Mouse (Mus musculus): Measurements from ENCODE around the gene Osbpl8.
A peak's percentile ranks its signal among the peaks of the same experiment; 100 is the strongest.

The Osbpl8 gene

DNA sequence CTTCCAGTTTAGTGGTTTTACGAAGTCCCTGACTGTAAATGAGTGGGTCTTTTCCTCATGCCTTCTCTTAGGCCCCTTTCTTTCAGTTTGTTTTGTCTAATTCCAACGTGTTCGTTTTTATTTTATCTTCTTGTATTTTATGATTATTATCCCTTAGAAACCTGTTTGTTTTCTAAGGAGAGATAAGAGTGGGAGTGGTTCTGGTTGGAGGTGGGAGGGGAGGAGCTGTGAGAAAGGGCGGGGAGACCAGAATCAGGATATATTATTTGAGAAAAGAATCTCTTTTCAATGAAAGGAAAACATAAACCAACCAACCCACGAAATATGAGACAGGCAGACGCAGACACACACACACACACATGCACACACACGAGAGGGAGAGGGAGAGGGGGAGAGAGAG is 9.0 kb upstream of the Osbpl8 start:
- no peak for DNase-seq

DNA sequence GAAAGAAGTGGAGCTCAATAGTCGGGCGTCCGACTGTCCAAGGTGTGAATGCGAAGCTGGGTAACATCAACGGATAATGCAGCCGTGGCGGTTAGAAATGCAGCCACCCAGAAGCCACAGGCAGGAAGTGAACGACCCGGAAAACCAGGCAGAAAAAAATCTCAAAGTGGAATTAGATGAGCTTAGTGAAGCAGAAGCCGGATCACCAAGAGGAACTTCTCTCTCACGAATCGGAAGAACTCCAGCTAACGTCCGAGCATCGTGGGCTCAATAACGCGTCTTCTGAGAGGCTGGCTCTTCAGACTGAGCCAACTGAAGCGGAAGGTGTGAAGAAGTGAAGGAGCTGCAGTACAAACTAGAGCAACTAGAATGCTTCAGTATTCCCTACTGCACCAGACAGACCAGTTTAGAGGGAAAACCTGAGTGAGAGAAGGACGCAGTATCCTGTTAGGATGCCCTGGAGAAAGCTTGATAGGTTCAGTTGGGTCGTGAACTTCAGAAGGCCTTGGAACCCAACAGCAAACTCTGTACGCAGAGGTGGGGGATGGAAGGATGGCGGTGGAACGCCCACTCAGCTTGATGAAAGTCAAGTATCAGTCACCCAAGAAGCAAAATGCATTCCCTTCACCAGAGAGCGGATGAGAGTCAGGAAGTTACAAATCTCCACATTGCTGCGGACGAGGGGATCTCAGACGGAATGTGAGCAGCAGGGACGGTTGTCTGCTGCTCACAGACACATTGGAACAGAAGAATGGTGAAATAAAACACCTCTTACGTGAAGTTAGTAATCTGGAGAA is 8.0 kb upstream of the Osbpl8 start:
- peak; percentile 68 for DNase-seq

DNA sequence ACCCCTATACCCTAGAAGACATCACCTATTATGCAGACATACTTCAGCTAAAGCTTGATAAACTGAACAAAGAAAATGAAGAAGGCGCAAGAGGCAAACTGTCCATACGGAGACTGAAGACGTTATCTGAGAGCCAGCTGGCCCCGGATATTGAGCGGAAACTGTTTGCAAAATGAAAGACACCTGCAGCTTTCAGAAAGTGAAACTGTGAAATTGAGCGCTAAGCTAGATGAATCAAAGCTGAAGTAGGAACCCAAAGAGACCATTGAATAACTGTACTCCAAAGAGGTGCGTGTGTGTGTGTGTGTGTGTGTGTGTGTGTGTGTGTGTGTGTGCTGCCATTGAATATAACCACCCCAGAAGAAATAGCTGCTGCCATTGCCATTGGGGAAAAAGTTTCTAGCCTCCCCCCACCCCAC is 7.3 kb upstream of the Osbpl8 start:
- DNase-seq = peak; percentile 64

DNA sequence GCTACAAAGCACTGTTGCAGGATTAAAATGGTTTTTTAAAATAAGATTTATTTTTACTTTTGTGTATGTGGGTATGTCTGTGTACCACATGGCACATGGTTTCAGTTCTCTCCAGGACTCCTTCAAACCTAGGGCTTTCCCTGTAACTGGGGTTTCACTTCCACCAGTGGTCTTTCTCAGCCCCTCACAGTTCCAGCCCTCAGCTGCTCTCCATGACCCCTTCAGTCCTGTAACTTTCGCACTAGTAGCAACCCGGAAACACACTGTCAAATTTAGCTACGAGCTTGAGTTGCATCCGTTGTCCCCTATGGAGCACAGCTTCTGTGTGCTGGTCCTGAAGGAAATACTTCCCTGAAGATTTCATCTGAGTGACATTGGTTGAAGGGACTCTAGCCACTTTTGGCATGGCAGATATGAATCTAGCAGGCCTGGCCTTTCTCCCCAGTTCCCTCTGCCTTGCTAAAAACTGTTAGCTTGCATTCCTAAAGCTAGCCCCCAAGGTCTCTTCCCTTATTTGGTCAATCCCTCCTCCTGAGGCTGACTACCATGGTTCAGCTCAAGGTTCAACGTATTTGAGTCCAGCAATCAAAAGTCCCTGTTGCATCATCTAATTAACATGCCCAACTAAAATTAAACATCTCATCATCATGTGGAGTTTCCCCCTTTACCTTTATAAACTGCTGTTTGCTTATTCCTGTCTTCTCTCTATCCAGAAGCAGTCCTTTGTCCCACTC is 4.6 kb upstream of the Osbpl8 start:
- no peak for DNase-seq

GRCm38 (mm10) chr10:111160540-111160939 is 4.0 kb upstream of the Osbpl8 start:
- DNase-seq = no peak

DNA sequence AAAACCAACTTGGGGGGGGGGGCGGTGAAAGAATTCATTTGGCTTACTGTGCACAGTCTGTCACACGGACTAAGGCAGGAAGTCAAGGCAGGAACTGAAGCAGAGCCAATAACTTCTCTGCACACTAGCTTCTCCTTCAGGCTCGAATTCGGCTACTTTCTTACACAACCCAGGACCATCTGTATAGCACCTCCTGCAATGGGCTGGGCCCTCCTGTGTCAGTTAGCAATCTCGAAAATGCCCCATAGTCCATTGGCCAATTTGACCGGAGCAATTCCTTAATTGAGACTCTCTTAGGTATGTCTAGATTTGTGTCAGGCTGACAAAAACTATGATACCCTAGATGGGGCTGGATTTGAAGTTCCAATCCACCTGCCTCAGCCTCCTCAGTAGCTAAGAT is 3.2 kb upstream of the Osbpl8 start:
- DNase-seq = no peak

GRCm38 (mm10) chr10:111163025-111163424 is 1.5 kb upstream of the Osbpl8 start:
- no peak for DNase-seq

DNA sequence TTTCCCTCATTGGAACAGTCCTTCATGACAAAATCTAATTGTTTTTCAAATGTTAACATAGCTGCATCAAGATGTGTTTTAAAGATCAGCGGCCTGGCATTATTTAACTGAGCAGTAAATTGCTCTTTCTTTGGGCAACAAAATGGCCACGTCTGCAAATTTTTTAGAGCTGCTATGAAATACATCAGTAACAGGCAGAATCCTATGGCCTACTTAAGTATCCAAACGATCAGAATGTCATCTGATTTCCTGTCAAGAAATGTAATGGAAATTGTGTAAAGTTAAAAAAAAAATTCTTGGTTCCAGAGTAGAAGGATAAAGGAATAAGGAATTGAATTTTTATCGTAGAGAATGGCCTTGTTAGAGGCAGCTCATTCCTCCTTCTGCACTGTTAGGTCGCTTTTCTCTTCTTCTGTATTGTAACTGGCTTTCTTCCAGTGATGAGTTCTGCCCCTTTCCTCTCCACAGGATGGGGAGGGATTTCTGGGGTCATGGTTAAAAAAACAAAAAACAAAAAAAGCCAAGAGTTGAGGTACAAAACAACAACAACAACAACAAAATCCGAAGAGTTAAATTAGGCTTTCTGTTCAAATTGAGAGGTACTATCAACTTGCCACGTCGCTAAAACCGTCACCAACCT is 831 bp upstream of the Osbpl8 start:
- DNase-seq = no peak

DNA sequence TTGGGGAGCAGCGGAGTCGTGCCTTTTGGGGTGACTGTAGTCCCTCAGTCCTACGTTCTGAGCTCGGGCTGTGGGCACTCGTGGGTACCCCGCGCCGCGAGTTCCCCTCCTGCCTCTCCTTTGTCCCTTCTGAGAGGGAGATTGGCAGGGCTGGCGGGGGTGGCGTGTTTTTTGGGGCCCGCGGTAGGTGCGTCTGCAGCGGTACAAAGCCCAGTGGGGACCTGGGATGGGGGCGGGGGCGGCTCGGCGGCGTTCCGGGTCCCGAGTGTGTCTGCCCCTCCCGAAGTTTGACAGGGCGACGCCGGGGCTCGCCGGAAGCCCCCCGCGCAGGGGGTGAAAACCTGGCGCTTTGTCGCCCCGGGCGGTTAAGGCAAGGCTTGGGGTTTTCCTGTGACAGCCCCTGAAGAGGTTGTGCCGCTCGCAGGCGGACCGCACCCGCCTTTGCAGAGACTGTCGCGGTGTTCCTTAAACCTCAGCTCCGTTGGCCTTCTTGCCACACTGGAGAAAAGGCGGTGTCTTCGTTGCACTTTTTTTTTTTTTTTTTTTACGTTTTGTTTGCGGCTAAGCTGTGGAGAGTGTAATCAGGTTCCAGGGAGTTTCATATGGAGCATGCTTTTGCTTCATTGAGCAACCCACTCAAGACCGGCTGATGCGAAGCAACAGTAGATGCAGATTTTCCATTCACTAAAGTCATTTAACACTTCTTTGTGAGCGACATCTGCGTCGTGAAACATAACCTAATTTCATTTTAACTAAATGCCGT is 848 bp downstream of the Osbpl8 start:
- peak; percentile 94 for DNase-seq

- no peak for DNase-seq
Measured at GRCm38 (mm10) chr10:111166057-111166841, 1.7 kb downstream of the Osbpl8 start.

DNA sequence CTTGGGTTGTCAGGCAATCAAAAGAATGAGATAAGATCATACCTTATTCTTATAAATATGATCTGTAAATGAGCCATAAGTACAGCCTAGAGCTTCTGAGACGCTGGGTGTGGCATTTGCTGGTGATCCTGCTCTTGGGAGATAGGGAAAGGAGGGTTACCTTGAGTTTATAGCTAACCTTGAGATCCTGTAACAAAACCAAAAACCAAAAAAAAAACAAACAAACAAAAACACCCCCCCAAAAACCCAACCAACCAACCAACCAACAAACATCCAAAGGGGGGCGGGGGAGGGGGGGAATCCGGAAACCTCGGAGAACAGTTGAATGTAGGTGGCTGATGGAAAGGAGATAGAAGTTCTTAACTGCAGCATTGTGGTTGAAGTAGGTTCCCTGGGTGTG is 2.9 kb downstream of the Osbpl8 start:
- DNase-seq = no peak

- DNase-seq = no peak
Measured at GRCm38 (mm10) chr10:111168305-111168704, 3.8 kb downstream of the Osbpl8 start.

DNA sequence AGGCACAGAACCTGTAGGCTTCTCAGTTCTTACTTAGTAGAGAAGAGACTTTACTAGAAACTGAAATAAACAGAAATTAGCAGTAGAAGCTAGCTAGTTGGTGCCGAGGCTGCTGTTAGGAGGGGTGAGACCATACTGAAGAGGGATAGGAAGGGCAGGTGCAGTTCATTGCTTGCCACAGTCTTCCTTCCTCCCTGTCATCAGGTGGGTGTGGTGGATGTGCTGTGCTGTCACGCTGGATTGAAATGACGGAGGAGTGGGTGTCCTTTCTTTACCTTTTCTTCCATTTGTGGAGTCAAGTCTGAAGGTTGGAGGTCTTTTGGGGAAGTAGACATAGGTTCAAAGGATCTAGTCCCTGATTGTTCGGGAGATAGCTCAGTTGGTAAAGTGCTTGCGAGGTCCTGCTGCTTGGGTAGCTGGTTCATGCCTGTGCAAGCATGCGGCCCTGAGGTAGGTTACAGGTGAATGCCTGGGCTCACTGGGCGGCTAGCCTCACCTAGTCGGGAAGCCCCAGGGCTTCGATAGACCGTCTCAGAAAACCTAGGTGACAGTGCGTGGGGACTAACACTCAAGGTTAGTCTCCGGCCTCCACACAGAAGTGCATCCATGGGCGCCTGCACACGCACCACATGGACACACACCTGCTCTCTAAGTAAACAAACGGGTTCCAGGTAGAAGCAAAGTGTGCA is 6.8 kb downstream of the Osbpl8 start:
- DNase-seq = peak; percentile 47

- DNase-seq = no peak
Measured at GRCm38 (mm10) chr10:111173589-111174247, 9.2 kb downstream of the Osbpl8 start.

- no peak for DNase-seq
Measured at GRCm38 (mm10) chr10:111177336-111177735, 12.8 kb downstream of the Osbpl8 start.

DNA sequence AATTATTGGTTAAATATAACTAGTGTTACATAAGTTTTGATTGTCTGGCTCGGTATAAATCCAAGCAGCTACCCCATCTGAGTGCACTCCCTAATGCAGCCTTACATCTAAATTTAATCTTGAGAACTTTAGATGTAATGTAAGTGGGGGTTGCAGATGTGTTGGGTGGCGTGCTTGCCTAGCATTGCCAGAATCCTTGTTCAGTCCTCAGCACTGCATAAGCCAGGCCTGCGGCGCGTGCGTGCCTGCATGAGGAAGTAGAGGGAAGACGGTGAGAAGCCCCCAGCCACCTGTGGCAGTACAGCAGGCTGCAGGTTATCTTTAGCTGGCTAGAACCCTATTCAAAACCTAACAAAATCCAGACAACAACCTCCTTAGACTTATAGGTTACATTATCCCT is 13.5 kb downstream of the Osbpl8 start:
- DNase-seq = peak; percentile 28

DNA sequence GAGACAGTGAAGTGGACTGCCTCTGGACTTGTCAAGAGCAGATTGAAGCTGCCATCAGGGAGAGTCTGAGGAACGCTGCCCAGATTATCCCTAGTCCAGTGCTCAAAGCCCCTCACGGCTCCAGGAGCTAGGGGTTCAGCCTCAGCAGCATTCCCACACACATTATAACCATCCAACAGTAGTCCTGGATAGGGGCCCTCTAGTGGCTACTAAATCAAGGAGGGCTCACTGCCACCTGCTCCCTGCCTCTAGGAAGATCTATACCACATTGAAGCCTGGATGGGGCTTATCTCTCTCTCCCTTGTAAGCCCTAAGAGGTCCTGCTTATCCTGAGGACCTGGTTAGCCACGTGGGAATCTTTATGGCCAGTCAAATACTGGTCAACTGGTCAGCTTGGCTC is 16.1 kb downstream of the Osbpl8 start:
- no peak for DNase-seq

GRCm38 (mm10) chr10:111183634-111184270 is 19.2 kb downstream of the Osbpl8 start:
- no peak for DNase-seq

- no peak for DNase-seq
Measured at GRCm38 (mm10) chr10:111185574-111186269, 21.2 kb downstream of the Osbpl8 start.

- DNase-seq = no peak
Measured at GRCm38 (mm10) chr10:111189022-111189555, 24.5 kb downstream of the Osbpl8 start.
